Mouse (Mus musculus) lung, postnatal 0 days (tissue): Measurements from ENCODE around the gene Pjvk.

Experiments
- CTCF ChIP-seq: IDR thresholded peaks from 2 replicates; pipeline ENCODE4 v1.5.1; 2016; ENCODE audit warnings: antibody characterized with exemption, mild to moderate bottlenecking
- EP300 ChIP-seq: IDR thresholded peaks from 2 replicates; pipeline ENCODE4 v1.6.1; 2016; ENCODE audit warnings: antibody characterized with exemption, mild to moderate bottlenecking, control low read depth

- TF ChIP-seq CTCF (peak; percentile 59), EP300 (no peak)
These were observed 25.3 kb downstream of the Pjvk start for GRCm38 (mm10) chr2:76673472-76674081.
